Mouse (Mus musculus): ENCODE data around the gene Anapc4.

DNA sequence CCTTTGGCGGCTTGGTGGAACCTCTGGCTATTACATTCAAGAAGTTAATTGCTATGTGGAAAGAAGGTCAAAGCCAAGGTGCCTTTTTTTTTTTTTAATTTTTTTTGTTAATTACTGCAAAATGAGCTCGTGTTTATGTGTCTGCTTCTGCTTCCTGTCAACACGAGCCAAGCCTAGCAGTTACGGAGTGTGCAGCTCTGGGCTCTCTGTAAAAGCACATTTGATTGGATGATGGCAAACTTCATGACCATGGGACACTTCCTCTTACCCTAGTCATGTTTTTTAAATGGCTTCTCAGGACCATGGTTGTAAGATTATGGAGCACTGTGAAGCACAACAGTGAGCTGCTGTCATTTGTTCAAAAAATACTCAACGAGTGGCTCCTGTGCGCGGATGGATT, 26.8 kb upstream of the Anapc4 start:
- TF ChIP-seq GATA1 (IDR thresholded peaks at IDR 0.05; ENCODE audit: borderline replicate concordance, low read length) = no peak
- TF ChIP-seq CTCF (IDR thresholded peaks at IDR 0.05; ENCODE audit: low read depth, low read length) = no peak
- TF ChIP-seq POLR2AphosphoS5 (IDR thresholded peaks at IDR 0.05; ENCODE audit: insufficient replicate concordance, low read depth, low read length) = no peak

Measured in G1E (cell line).